Comparison of ENCODE assay signal across 9 mouse cellular contexts in the genomic region with DNA sequence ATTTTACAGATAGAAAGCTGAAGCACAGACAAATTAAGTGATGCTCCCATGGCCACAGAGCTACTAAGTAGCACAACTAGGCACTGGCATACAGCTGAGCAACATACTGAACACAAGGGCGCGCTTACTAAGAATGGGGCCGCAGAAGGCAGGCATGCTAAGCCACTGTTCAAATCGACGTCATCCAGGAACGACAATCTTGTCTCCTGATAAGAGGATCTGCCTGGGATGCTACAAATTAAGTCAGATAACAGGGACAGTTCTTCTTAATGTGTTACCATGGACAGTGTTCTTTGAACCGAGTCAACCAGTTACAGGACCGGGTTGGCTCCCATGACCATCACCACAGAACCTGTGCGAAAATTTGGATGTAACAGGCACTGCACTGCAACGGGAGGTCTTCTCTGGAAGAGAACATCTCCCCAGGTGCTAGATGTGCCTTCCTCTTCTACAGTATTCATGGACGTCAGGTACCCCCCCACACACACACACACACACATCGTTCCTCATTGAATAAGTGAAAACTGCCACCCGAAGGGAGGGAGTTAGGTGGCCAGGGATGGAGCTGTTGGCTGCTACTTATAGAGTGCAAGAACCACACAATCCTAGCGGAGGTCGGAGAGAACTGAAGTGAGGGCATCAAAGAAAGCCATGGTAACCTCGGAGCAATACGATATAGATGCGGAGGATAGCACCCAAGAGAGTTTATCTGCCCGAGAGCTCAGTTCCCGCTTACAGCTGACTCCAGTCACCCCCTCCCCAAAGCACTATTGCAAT. TPM values are rescaled to one million over a fixed set of nuclear protein-coding genes. Genes with fewer than 3 reads are reported as not detected.
DNase-seq lines count a peak whose midpoint lies in the region; ATAC-seq lines count a peak whose summit lies in the region.
"Had no signal": no experiment of that assay in that cellular context is flagged by ENCODE, and none has a peak within 500 bp of the region (broad histone marks: within the 10 kb centered on the region; RNA-seq: fewer than 3 reads in every experiment).

No protein-coding gene starts in this region.

- H3K9me3 ChIP-seq in lung, embryonic 16.5 days (ENCODE audit: control insufficient read depth, low read length), result no peaks in the 10 kb centered on the region
- H3K9me3 ChIP-seq in forebrain, embryonic 15.5 days, result no peaks in the 10 kb centered on the region
- H3K9me3 ChIP-seq in liver, embryonic 13.5 days (replicated peaks), result no peaks in the 10 kb centered on the region
- H3K9me3 ChIP-seq in stomach, embryonic 14.5 days (ENCODE audit: control insufficient read depth, low read depth, low read length), result no peaks in the 10 kb centered on the region

- peaks cover 53% of the 10 kb centered on the region for H3K27me3 ChIP-seq in lung, embryonic 16.5 days (ENCODE audit: control insufficient read depth, insufficient read depth, low read depth, low read length)
- peaks cover 48% of the 10 kb centered on the region for H3K27me3 ChIP-seq in forebrain, embryonic 15.5 days
- peaks cover 89% of the 10 kb centered on the region for H3K27me3 ChIP-seq in liver, embryonic 13.5 days
- peaks cover 18% of the 10 kb centered on the region for H3K27me3 ChIP-seq in stomach, embryonic 14.5 days (ENCODE audit: control insufficient read depth, insufficient read depth, low read length)

- H3K27ac ChIP-seq in lung, embryonic 16.5 days (ENCODE audit: low read length), result no peak overlapping the region
- no peak overlapping the region for H3K27ac ChIP-seq in forebrain, embryonic 15.5 days (replicated peaks)
- H3K27ac ChIP-seq in liver, embryonic 13.5 days, result no peak overlapping the region
- no peak overlapping the region for H3K27ac ChIP-seq in stomach, embryonic 14.5 days (ENCODE audit: low read length)

- no peak for DNase-seq in lung, postnatal 4 days
- no peak for DNase-seq in liver, embryonic 13.5 days
- no peak for DNase-seq in urinary bladder, postnatal 14 days (ENCODE audit: low spot score)
- DNase-seq in spleen, postnatal 14 days (ENCODE audit: low spot score in 2 of 2), result no peak

- no peaks in the 10 kb centered on the region for H3K36me3 ChIP-seq in lung, embryonic 16.5 days (ENCODE audit: control insufficient read depth, insufficient read depth, low read length)
- no peaks in the 10 kb centered on the region for H3K36me3 ChIP-seq in forebrain, embryonic 15.5 days
- H3K36me3 ChIP-seq in liver, embryonic 13.5 days, result no peaks in the 10 kb centered on the region
- no peaks in the 10 kb centered on the region for H3K36me3 ChIP-seq in stomach, embryonic 14.5 days (ENCODE audit: control insufficient read depth, insufficient read depth, low read length)

- H3K4me1 ChIP-seq in lung, embryonic 16.5 days (replicated peaks; ENCODE audit: control insufficient read depth, insufficient read depth, low read length), result peaks cover 11% of the 10 kb centered on the region
- H3K4me1 ChIP-seq in forebrain, embryonic 15.5 days, result peaks cover 24% of the 10 kb centered on the region
- H3K4me1 ChIP-seq in liver, embryonic 13.5 days (replicated peaks), result peaks cover 7% of the 10 kb centered on the region; the same call in 1 of the 2 replicates
- H3K4me1 ChIP-seq in stomach, embryonic 14.5 days (ENCODE audit: control insufficient read depth, insufficient read depth, low read length), result peaks cover 20% of the 10 kb centered on the region

- 8% methylated on average over 20 of the region's 20 CpGs for WGBS in lung, embryonic 16.5 days
- WGBS in forebrain, embryonic 15.5 days, result 7% methylated on average over 20 of the region's 20 CpGs
- 10% methylated on average over 20 of the region's 20 CpGs for WGBS in liver, embryonic 13.5 days (ENCODE audit: insufficient replicate concordance)
- 11% methylated on average over 20 of the region's 20 CpGs for WGBS in stomach, embryonic 14.5 days

- H3K4me2 ChIP-seq in lung, embryonic 16.5 days (ENCODE audit: low read depth, low read length), result peak overlapping the region; percentile 86
- peak overlapping the region; percentile 96 for H3K4me2 ChIP-seq in forebrain, embryonic 15.5 days (replicated peaks)
- H3K4me2 ChIP-seq in liver, embryonic 13.5 days, result peak overlapping the region; percentile 70
- H3K4me2 ChIP-seq in stomach, embryonic 14.5 days (replicated peaks; ENCODE audit: low read depth, low read length), result peak overlapping the region; percentile 95

- 0 out of 2 replicates have a peak, but pooled peaks have one; percentile 27 for ATAC-seq in lung, embryonic 16.5 days (ENCODE audit: low read depth)
- ATAC-seq in forebrain, embryonic 15.5 days (replicated peaks), result peak; percentile 24; the same call in 1 of the 2 replicates
- no peak for ATAC-seq in liver, embryonic 13.5 days (ENCODE audit: low read depth)
- no peak; the same call in 1 of the 2 replicates for ATAC-seq in stomach, embryonic 14.5 days (ENCODE audit: insufficient number of reproducible peaks, insufficient read depth, low FRiP score, low read depth)
- no peak for ATAC-seq in inflammation-experienced regulatory T-cells, adult 6 months

- H3K9ac ChIP-seq in lung, embryonic 16.5 days (ENCODE audit: low read length), result no peak overlapping the region
- peak overlapping the region; percentile 44; the same call in 1 of the 2 replicates for H3K9ac ChIP-seq in forebrain, embryonic 15.5 days (replicated peaks)
- no peak overlapping the region for H3K9ac ChIP-seq in liver, embryonic 13.5 days
- H3K9ac ChIP-seq in stomach, embryonic 14.5 days (replicated peaks; ENCODE audit: low read depth, low read length), result no peak overlapping the region; the same call in 1 of the 2 replicates

- peak overlapping the region; percentile 51 for H3K4me3 ChIP-seq in lung, embryonic 16.5 days (ENCODE audit: low read length)
- peak overlapping the region; percentile 53 for H3K4me3 ChIP-seq in forebrain, embryonic 15.5 days
- H3K4me3 ChIP-seq in liver, embryonic 13.5 days (replicated peaks), result peak overlapping the region; percentile 55
- peak overlapping the region; percentile 52 for H3K4me3 ChIP-seq in stomach, embryonic 14.5 days (ENCODE audit: low read depth, low read length)
- H3K4me3 ChIP-seq: myocyte had no signal

RNA-seq across cellular contexts. Expression of a gene that starts 0.8 kb away (rescaled TPM):
- polyA plus RNA-seq in lung, embryonic 16.5 days (2015; fragmentation: Nextera tagmentation; extraction: Ambion mirVana), result 6.6 and 7.2 TPM in 2 replicates
- 7.1 and 9.8 TPM in 2 replicates for polyA plus RNA-seq in forebrain, embryonic 15.5 days (2015; fragmentation: Nextera tagmentation; extraction: Ambion mirVana)
- polyA plus RNA-seq in liver, embryonic 13.5 days (2015; fragmentation: Nextera tagmentation; extraction: Ambion mirVana), result 1.5 and 1.8 TPM in 2 replicates
- polyA plus RNA-seq in stomach, embryonic 14.5 days (2014; fragmentation: Nextera tagmentation; extraction: Ambion mirVana), result 35.6 and 39.6 TPM in 2 replicates
- polyA plus RNA-seq in inflammation-experienced regulatory T-cells, adult 6 months (2017; shearing (Covaris generic)), result not detected

RNA-seq across cellular contexts. Expression of a gene that starts 18.5 kb away (rescaled TPM):
- polyA plus RNA-seq in lung, embryonic 16.5 days (2015; fragmentation: Nextera tagmentation; extraction: Ambion mirVana), result 0.19 and 0.23 TPM in 2 replicates
- 0.22 and 0.38 TPM in 2 replicates for polyA plus RNA-seq in forebrain, embryonic 15.5 days (2015; fragmentation: Nextera tagmentation; extraction: Ambion mirVana)
- polyA plus RNA-seq in liver, embryonic 13.5 days (2015; fragmentation: Nextera tagmentation; extraction: Ambion mirVana), result 0.39 and 0.52 TPM in 2 replicates
- polyA plus RNA-seq in stomach, embryonic 14.5 days (2014; fragmentation: Nextera tagmentation; extraction: Ambion mirVana), result 0.17 and 0.30 TPM in 2 replicates
- under 1 TPM; 0.39 to 0.75 (median 0.75) TPM for polyA plus RNA-seq in inflammation-experienced regulatory T-cells, adult 6 months (2017; shearing (Covaris generic))

RNA-seq across cellular contexts. Expression of a gene that starts 27.1 kb away (rescaled TPM):
- polyA plus RNA-seq in lung, embryonic 16.5 days (2015; fragmentation: Nextera tagmentation; extraction: Ambion mirVana), result 32.0 and 33.3 TPM in 2 replicates
- 42.0 and 46.6 TPM in 2 replicates for polyA plus RNA-seq in forebrain, embryonic 15.5 days (2015; fragmentation: Nextera tagmentation; extraction: Ambion mirVana)
- 19.3 and 21.4 TPM in 2 replicates for polyA plus RNA-seq in liver, embryonic 13.5 days (2015; fragmentation: Nextera tagmentation; extraction: Ambion mirVana)
- 25.0 and 28.2 TPM in 2 replicates for polyA plus RNA-seq in stomach, embryonic 14.5 days (2014; fragmentation: Nextera tagmentation; extraction: Ambion mirVana)
- 10 to 100 TPM; 24.1 to 34.6 (median 28.7) TPM for polyA plus RNA-seq in inflammation-experienced regulatory T-cells, adult 6 months (2017; shearing (Covaris generic))

RNA-seq across cellular contexts. Expression of a gene that starts 29.6 kb away (rescaled TPM):
- 13.3 and 111 TPM in 2 replicates for polyA plus RNA-seq in lung, embryonic 16.5 days (2015; fragmentation: Nextera tagmentation; extraction: Ambion mirVana)
- 1.8 and 4.2 TPM in 2 replicates for polyA plus RNA-seq in forebrain, embryonic 15.5 days (2015; fragmentation: Nextera tagmentation; extraction: Ambion mirVana)
- 3,578 and 3,897 TPM in 2 replicates for polyA plus RNA-seq in liver, embryonic 13.5 days (2015; fragmentation: Nextera tagmentation; extraction: Ambion mirVana)
- polyA plus RNA-seq in stomach, embryonic 14.5 days (2014; fragmentation: Nextera tagmentation; extraction: Ambion mirVana), result 3.9 and 7.3 TPM in 2 replicates
- not detected for polyA plus RNA-seq in inflammation-experienced regulatory T-cells, adult 6 months (2017; shearing (Covaris generic))
- polyA plus RNA-seq: myocyte had no signal

RNA-seq across cellular contexts. Expression of a gene that starts 38.9 kb away (rescaled TPM):
- polyA plus RNA-seq in lung, embryonic 16.5 days (2015; fragmentation: Nextera tagmentation; extraction: Ambion mirVana), result 52.8 and 59.4 TPM in 2 replicates
- 19.6 and 22.0 TPM in 2 replicates for polyA plus RNA-seq in forebrain, embryonic 15.5 days (2015; fragmentation: Nextera tagmentation; extraction: Ambion mirVana)
- 68.2 and 69.6 TPM in 2 replicates for polyA plus RNA-seq in liver, embryonic 13.5 days (2015; fragmentation: Nextera tagmentation; extraction: Ambion mirVana)
- polyA plus RNA-seq in stomach, embryonic 14.5 days (2014; fragmentation: Nextera tagmentation; extraction: Ambion mirVana), result 52.5 and 58.4 TPM in 2 replicates
- polyA plus RNA-seq in inflammation-experienced regulatory T-cells, adult 6 months (2017; shearing (Covaris generic)), result 10 to 100 TPM in 1 of 3 experiments, not detected in 2; 10.7 TPM
- polyA plus RNA-seq: myocyte had no signal

Comparison
In these comparisons a context has a peak if more than half of its experiments do, and no peak if none do; other contexts are left out.
1. ATAC-seq: peak in lung, embryonic 16.5 days (single experiment) and forebrain, embryonic 15.5 days (single experiment); none in liver, embryonic 13.5 days (single experiment), stomach, embryonic 14.5 days (single experiment) and inflammation-experienced regulatory T-cells, adult 6 months (single experiment).
2. Peak in every context shown above with its lines, with median percentiles within 50 percentile points of each other: H3K4me2 ChIP-seq and H3K4me3 ChIP-seq.